Mouse (Mus musculus) urinary bladder, postnatal 36 days (tissue): ENCODE results near the gene 4833439L19Rik.

Experiments
- DNase-seq, 2 experiments: peaks; one replicate each; pipeline ENCODE4 v3.0.0; 2022; ENCODE audit warnings: low spot score in 2 of 2, mixed read lengths in 1 of 2

4833439L19Rik gene

GRCm38 (mm10) chr13:54521181-54521580, 44.1 kb downstream of the 4833439L19Rik start:
- no peak for DNase-seq

- no peak for DNase-seq
These were observed 45.0 kb downstream of the 4833439L19Rik start for GRCm38 (mm10) chr13:54520221-54520620.

GRCm38 (mm10) chr13:54505920-54506319, 59.3 kb downstream of the 4833439L19Rik start:
- DNase-seq: no peak

GRCm38 (mm10) chr13:54504611-54505260, 60.5 kb downstream of the 4833439L19Rik start:
- DNase-seq: no peak

GRCm38 (mm10) chr13:54503604-54504521, 61.4 kb downstream of the 4833439L19Rik start, which contains the start of gene Simc1:
Gene Simc1, plus strand, starts transcription at chr13:54503779.
- peak; percentile 52 to 68 for DNase-seq

- no peak for DNase-seq
These were observed 62.0 kb downstream of the 4833439L19Rik start for GRCm38 (mm10) chr13:54503278-54503603.

- no peak for DNase-seq
These were observed 63.1 kb downstream of the 4833439L19Rik start for GRCm38 (mm10) chr13:54501957-54502690.

GRCm38 (mm10) chr13:54501352-54501751, 63.9 kb downstream of the 4833439L19Rik start:
- DNase-seq: no peak
